Mouse (Mus musculus) E14TG2a.4 (cell line): ENCODE data around the gene Slc22a23.

Source experiments
- CTCF ChIP-seq: conservative IDR thresholded peaks from 2 replicates; pipeline ENCODE4 v1.5.1; 2014; ENCODE audit warnings: low read length
- NANOG ChIP-seq: IDR thresholded peaks from 2 replicates; pipeline ENCODE4 v1.6.1; 2014; ENCODE audit warnings: borderline replicate concordance, low read length, mixed read lengths

- TF ChIP-seq CTCF = no peak
- TF ChIP-seq NANOG = no peak
Measured at GRCm38 (mm10) chr13:34146916-34147315, 198.1 kb downstream of the Slc22a23 start.
